23 mouse cellular contexts compared by ENCODE assay signal in genomic region chr17:78551482-78552036, GRCm38 (mm10). TPM values are rescaled to one million over a fixed set of nuclear protein-coding genes. Genes with fewer than 3 reads are reported as not detected.
DNase-seq lines count a peak whose midpoint lies in the region; ATAC-seq and TF ChIP-seq lines count a peak whose summit lies in the region.
"Had no signal": no experiment of that assay in that cellular context is flagged by ENCODE, and none has a peak within 500 bp of the region (broad histone marks: within the 10 kb centered on the region; RNA-seq: fewer than 3 reads in every experiment).

No protein-coding gene starts in this region.

- no peaks in the 10 kb centered on the region for H3K27me3 ChIP-seq in heart, embryonic 10.5 days (ENCODE audit: insufficient read depth, poor library complexity, severe bottlenecking)
- no peaks in the 10 kb centered on the region for H3K27me3 ChIP-seq in heart, adult 2 months (ENCODE audit: control insufficient read depth, insufficient read depth, low read length)
- no peaks in the 10 kb centered on the region for H3K27me3 ChIP-seq in embryonic facial prominence, embryonic 11.5 days (ENCODE audit: control insufficient read depth, insufficient read depth, low read length)
- no peaks in the 10 kb centered on the region for H3K27me3 ChIP-seq in embryonic facial prominence, embryonic 14.5 days (replicated peaks; ENCODE audit: control insufficient read depth, insufficient read depth, low read length)
- H3K27me3 ChIP-seq: embryonic facial prominence, embryonic 15.5 days; forebrain, embryonic 12.5 days had no signal

- no peak overlapping the region for H3K9ac ChIP-seq in heart, adult 2 months (ENCODE audit: low read depth, low read length)
- no peak overlapping the region for H3K9ac ChIP-seq in embryonic facial prominence, embryonic 11.5 days (replicated peaks; ENCODE audit: low read length)
- H3K9ac ChIP-seq in embryonic facial prominence, embryonic 14.5 days (ENCODE audit: low read depth, low read length), result no peak overlapping the region
- H3K9ac ChIP-seq: embryonic facial prominence, embryonic 15.5 days; forebrain, embryonic 12.5 days had no signal

- H3K4me2 ChIP-seq in embryonic facial prominence, embryonic 11.5 days (ENCODE audit: low read depth, low read length), result no peak overlapping the region
- no peak overlapping the region for H3K4me2 ChIP-seq in embryonic facial prominence, embryonic 14.5 days (ENCODE audit: low read depth, low read length)
- H3K4me2 ChIP-seq: embryonic facial prominence, embryonic 15.5 days; forebrain, embryonic 12.5 days had no signal

- H3K36me3 ChIP-seq in heart, embryonic 10.5 days, result no peaks in the 10 kb centered on the region
- H3K36me3 ChIP-seq in heart, adult 2 months (ENCODE audit: control insufficient read depth, insufficient read depth, low read length), result no peaks in the 10 kb centered on the region
- H3K36me3 ChIP-seq in embryonic facial prominence, embryonic 11.5 days (replicated peaks; ENCODE audit: control insufficient read depth, insufficient read depth, low read depth, low read length), result no peaks in the 10 kb centered on the region
- no peaks in the 10 kb centered on the region for H3K36me3 ChIP-seq in embryonic facial prominence, embryonic 14.5 days (ENCODE audit: control insufficient read depth, insufficient read depth, low read length)
- H3K36me3 ChIP-seq: embryonic facial prominence, embryonic 15.5 days; forebrain, embryonic 10.5 days; forebrain, embryonic 12.5 days had no signal

- no peaks in the 10 kb centered on the region for H3K9me3 ChIP-seq in heart, embryonic 10.5 days
- H3K9me3 ChIP-seq in embryonic facial prominence, embryonic 11.5 days (replicated peaks; ENCODE audit: control insufficient read depth, low read length), result no peaks in the 10 kb centered on the region
- H3K9me3 ChIP-seq in embryonic facial prominence, embryonic 14.5 days (ENCODE audit: control insufficient read depth, low read length), result no peaks in the 10 kb centered on the region
- H3K9me3 ChIP-seq: embryonic facial prominence, embryonic 15.5 days; forebrain, embryonic 10.5 days; forebrain, embryonic 12.5 days had no signal

- H3K4me1 ChIP-seq in heart, embryonic 10.5 days, result no peaks in the 10 kb centered on the region
- no peaks in the 10 kb centered on the region for H3K4me1 ChIP-seq in heart, adult 2 months (ENCODE audit: control insufficient read depth, insufficient read depth, low read length)
- H3K4me1 ChIP-seq in embryonic facial prominence, embryonic 11.5 days (ENCODE audit: control insufficient read depth, insufficient read depth, low read length), result no peaks in the 10 kb centered on the region
- H3K4me1 ChIP-seq in embryonic facial prominence, embryonic 14.5 days (ENCODE audit: control insufficient read depth, insufficient read depth, low read length), result peaks cover 4% of the 10 kb centered on the region; the same call in 1 of the 2 replicates
- H3K4me1 ChIP-seq: embryonic facial prominence, embryonic 15.5 days; forebrain, embryonic 12.5 days had no signal

- 72% methylated on average over 6 of the region's 6 CpGs for WGBS in heart, embryonic 10.5 days
- WGBS in heart, adult 2 months, result 74% methylated on average over 6 of the region's 6 CpGs
- WGBS in embryonic facial prominence, embryonic 11.5 days, result 47% methylated on average over 6 of the region's 6 CpGs
- WGBS in embryonic facial prominence, embryonic 14.5 days, result 47% methylated on average over 6 of the region's 6 CpGs

- H3K4me3 ChIP-seq in heart, embryonic 10.5 days, result no peak overlapping the region
- no peak overlapping the region for H3K4me3 ChIP-seq in heart, adult 2 months
- H3K4me3 ChIP-seq in embryonic facial prominence, embryonic 11.5 days (ENCODE audit: low read depth, low read length), result no peak overlapping the region
- no peak overlapping the region for H3K4me3 ChIP-seq in embryonic facial prominence, embryonic 14.5 days (ENCODE audit: low read depth, low read length)
- H3K4me3 ChIP-seq: embryonic facial prominence, embryonic 15.5 days; erythroblast, embryonic 14.5 days; forebrain, embryonic 10.5 days; forebrain, embryonic 12.5 days had no signal

- ATAC-seq in embryonic facial prominence, embryonic 11.5 days (replicated peaks; ENCODE audit: insufficient number of reproducible peaks, low FRiP score, low TSS enrichment, low read depth), result peak; percentile 62; the same call in 1 of the 2 replicates
- peak; percentile 63; the same call in 1 of the 2 replicates for ATAC-seq in embryonic facial prominence, embryonic 14.5 days (ENCODE audit: low read depth)
- ATAC-seq: forebrain, embryonic 14.5 days; forebrain, embryonic 16.5 days had no signal

- TF ChIP-seq CTCF in heart, adult 2 months (IDR thresholded peaks at IDR 0.05), result no peak

- intact Hi-C loops in heart, adult 2 months (cut with DNase I), result no loop called here

- H3K27ac ChIP-seq in heart, embryonic 10.5 days, result no peak overlapping the region
- H3K27ac ChIP-seq in heart, adult 2 months, result no peak overlapping the region
- H3K27ac ChIP-seq in embryonic facial prominence, embryonic 11.5 days (replicated peaks; ENCODE audit: low read depth, low read length), result no peak overlapping the region
- no peak overlapping the region for H3K27ac ChIP-seq in embryonic facial prominence, embryonic 14.5 days (replicated peaks; ENCODE audit: low read depth, low read length)
- H3K27ac ChIP-seq: embryonic facial prominence, embryonic 15.5 days; forebrain, embryonic 10.5 days; forebrain, embryonic 12.5 days had no signal

- no peak for TF ChIP-seq POLR2A in heart, adult 2 months (IDR thresholded peaks at IDR 0.05; ENCODE audit: insufficient read depth, low read depth, low read length)

- no peaks in the 10 kb centered on the region for H3K79me2 ChIP-seq in heart, adult 2 months (replicated peaks; ENCODE audit: control insufficient read depth, insufficient read depth, low read length)

- no peak for TF ChIP-seq EP300 in heart, adult 2 months (IDR thresholded peaks at IDR 0.05; ENCODE audit: insufficient read depth, low read depth, low read length)

- peak; percentile 43 for DNase-seq in heart, embryonic 10.5 days (ENCODE audit: low spot score)
- no peak for DNase-seq in heart, adult 2 months
- DNase-seq in embryonic facial prominence, embryonic 11.5 days (ENCODE audit: low spot score), result peak; percentile 51
- peak; percentile 60 for DNase-seq in embryonic facial prominence, embryonic 14.5 days (ENCODE audit: low spot score)
- no peak for DNase-seq in cerebellum, postnatal 14 days
- no peak for DNase-seq in cerebellum, postnatal 10 days
- DNase-seq: adrenal gland, adult 2 months; adrenal gland, postnatal 10 days; adrenal gland, postnatal 25 days; cerebellum, adult 11 months; cerebellum, adult 18-20 months; cerebellum, adult 8-10 months; cerebellum, adult 9-11 months; cerebellum, postnatal 36 days; embryo, embryonic 11 days had no signal

RNA-seq across cellular contexts. Expression of gene Vit, which starts 43.7 kb away (rescaled TPM):
- polyA plus RNA-seq in heart, embryonic 10.5 days (2016; fragmentation: Nextera tagmentation; extraction: Ambion mirVana), result 0.12 and 0.23 TPM in 2 replicates
- total RNA-seq in heart, adult 2 months (2021), result 1 to 10 TPM; 1.6 to 1.7 TPM
- 2.7 and 4.4 TPM in 2 replicates for polyA plus RNA-seq in heart, adult 2 months (2012; rRNA removed)
- polyA plus RNA-seq in embryonic facial prominence, embryonic 11.5 days (2014; fragmentation: Nextera tagmentation; extraction: Ambion mirVana), result 1.3 TPM in 2 replicates
- polyA plus RNA-seq in embryonic facial prominence, embryonic 14.5 days (2014; fragmentation: Nextera tagmentation; extraction: Ambion mirVana), result 0.81 and 1.7 TPM in 2 replicates
- total RNA-seq: ES-E14 had no signal
- polyA plus RNA-seq: C2C12; erythroblast, embryonic 14.5 days had no signal

Comparison
In these comparisons a context has a peak if more than half of its experiments do, and no peak if none do; other contexts are left out.
1. DNase-seq: peak in heart, embryonic 10.5 days (single experiment), embryonic facial prominence, embryonic 11.5 days (single experiment) and embryonic facial prominence, embryonic 14.5 days (single experiment); none in heart, adult 2 months (0 of 2), cerebellum, postnatal 14 days (0 of 2) and cerebellum, postnatal 10 days (0 of 2).